Mouse (Mus musculus) frontal cortex, adult 2 months (tissue): ENCODE measurements around the gene Utp15. TPM values are rescaled to one million over a fixed set of nuclear protein-coding genes. Genes with fewer than 3 reads are reported as not detected.

Source experiments
- DNase-seq, 2 experiments: peaks; one replicate each; pipeline ENCODE4 v3.0.0; 2022; ENCODE audit warnings: low spot score in 1 of 2; ENCODE audit errors: extremely low spot score in 1 of 2
- polyA plus RNA-seq: library from polyadenylated mRNA; depleted of rRNA; stranded (reverse); fragments of >200 nt; gene quantifications from 2 replicates; pipeline ENCODE4 v1.2.3, GENCODE M21; 2012

Gene Utp15
- polyA plus RNA-seq, 1 experiment = 22.4 TPM

GRCm38 (mm10) chr13:98254921-98255320 lies 7.9 kb downstream of the Utp15 start:
- DNase-seq = peak; percentile 81

- no peak for DNase-seq
Observed at GRCm38 (mm10) chr13:98249594-98249993, 13.2 kb downstream of the Utp15 start.

GRCm38 (mm10) chr13:98245386-98245785 lies 17.5 kb downstream of the Utp15 start:
- no peak for DNase-seq

DNA sequence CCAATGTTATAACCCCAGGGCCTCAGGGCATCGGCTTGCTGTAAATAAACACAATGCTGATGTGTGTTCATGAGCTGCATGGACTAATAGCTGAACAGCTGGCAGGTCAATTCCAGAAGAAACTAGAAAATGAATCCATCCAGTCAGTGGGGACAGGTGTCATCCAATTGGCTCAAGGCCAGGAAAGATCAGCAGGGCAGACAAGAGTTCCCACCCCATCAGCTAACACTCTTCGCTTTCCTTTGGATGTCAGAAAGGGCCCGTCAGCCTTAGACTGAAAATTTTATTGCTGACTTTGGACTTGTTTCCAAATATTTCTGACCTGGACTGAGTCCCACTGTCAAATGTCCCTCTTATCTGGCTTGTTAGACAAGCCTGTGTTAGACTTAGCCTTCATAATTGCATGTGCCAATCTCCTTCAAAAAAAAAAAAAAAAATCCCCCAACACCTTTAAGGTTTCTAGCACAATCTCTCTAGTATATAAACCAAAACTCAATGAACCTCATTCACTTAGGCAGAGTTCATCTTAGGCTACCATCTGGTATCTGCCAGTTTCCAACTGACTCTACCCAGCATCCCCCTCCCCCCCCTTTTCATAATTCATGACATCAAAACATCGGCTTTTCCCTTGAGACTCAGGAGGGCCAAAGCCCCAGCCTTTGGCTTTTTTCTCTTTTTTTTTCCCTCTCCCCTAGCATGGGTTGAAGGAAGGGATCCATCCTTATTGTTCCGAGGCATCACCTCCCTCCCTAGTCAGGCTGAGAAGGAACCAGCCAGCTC lies 18.1 kb downstream of the Utp15 start:
- DNase-seq = no peak

GRCm38 (mm10) chr13:98241531-98242282 lies 21.1 kb downstream of the Utp15 start:
- DNase-seq = no peak

- DNase-seq = peak; percentile 49 to 95
Observed at GRCm38 (mm10) chr13:98239978-98240641, 22.7 kb downstream of the Utp15 start.

- no peak for DNase-seq
Observed at GRCm38 (mm10) chr13:98235451-98235850, 27.4 kb downstream of the Utp15 start.

- DNase-seq = no peak
Observed at GRCm38 (mm10) chr13:98230511-98230910, 32.3 kb downstream of the Utp15 start.

- DNase-seq = no peak
Observed at GRCm38 (mm10) chr13:98226225-98226624, 36.6 kb downstream of the Utp15 start.

- DNase-seq = peak in 1 of 2 experiments; percentile 34
Observed at GRCm38 (mm10) chr13:98222848-98223247, 40.0 kb downstream of the Utp15 start.

GRCm38 (mm10) chr13:98210137-98210536 lies 52.7 kb downstream of the Utp15 start:
- no peak for DNase-seq

- peak in 1 of 2 experiments; percentile 34 for DNase-seq
Observed at GRCm38 (mm10) chr13:98208842-98209241, 54.0 kb downstream of the Utp15 start.

DNA sequence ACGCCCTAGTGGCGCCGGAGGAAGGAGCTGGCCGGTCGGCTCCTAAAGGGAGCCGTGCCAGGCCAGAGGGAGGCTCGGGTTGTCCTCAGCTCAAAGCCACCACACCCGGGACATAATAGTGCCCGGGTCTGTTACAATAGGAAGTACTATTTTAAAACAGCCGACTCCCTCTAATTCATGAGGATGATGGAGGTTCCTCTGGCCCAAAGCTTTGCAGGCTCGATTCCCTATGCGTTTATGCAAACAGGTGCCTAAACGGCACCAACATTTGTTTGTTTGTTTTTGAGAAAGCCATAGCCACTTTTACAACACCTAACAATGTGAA lies 56.3 kb downstream of the Utp15 start:
- DNase-seq = no peak

DNA sequence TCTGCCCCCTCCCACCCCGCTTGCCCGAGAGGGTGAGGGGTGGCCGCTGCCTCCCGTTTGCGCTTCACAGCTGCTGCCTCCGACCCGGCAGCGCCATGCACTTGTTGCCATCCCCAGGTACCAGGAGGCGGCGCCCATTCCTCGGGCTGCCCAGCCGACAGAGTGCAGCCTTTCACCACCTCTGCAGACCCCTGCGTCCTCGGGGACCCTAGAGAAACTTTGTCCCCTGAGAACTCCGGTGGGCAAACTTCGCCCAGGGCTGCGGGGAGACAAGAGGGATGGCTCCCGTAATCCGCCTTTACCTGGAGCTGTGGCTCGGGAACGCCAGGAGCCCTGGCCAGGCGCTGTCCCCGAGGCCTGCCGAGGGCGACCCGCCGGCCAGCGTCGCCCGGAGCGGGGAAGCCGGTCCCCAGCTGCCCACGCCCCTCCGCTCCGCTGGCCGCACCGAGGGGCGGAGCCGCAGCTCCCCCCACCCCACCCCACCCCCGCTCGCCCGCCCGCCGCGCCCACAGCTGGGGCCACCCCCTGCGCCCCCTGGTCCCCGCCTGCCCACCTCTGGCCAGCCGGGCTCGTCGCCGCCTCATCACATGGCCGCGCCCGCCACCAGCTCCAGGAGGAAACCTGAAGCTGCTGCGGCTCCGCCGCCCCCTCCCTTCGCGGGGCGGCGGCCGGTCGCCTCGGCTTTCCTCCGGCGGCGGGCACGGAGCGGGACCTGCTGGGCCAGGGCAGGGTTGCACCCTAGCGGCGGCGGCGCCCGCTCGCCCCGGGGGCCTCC lies 56.9 kb downstream of the Utp15 start, which contains the start of gene Arhgef28:
Gene Arhgef28, minus strand, starts transcription at position 669 of the 775 bp plus-strand sequence.
- DNase-seq = peak in 1 of 2 experiments; percentile 57

GRCm38 (mm10) chr13:98205111-98205510 lies 57.7 kb downstream of the Utp15 start:
- DNase-seq = no peak

GRCm38 (mm10) chr13:98204371-98204770 lies 58.5 kb downstream of the Utp15 start:
- no peak for DNase-seq

DNA sequence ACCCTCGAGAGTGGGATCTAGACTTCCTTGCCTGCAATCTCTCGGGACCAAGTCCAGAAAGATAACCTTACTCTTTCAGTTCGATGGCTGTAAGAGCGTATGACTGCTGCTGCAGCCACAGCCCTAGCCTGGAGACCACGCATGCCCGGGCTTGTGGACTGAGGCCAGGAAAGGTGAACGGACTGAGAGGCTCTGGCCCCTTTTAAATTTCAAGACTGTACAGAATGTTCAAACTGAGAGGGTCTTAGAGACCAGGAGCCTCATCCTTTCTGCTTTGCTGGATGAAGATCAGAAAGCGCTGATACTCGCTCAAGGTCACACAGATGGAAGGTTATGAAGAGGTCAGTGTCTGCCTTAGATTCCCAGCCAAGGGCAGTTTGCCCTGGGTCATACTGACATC lies 61.4 kb downstream of the Utp15 start:
- no peak for DNase-seq
